Mouse (Mus musculus): ENCODE measurements around the gene Pcbp4. TPM values are rescaled to one million over a fixed set of nuclear protein-coding genes. Genes with fewer than 3 reads are reported as not detected.

The Pcbp4 gene
- polyA plus RNA-seq, 1 experiment from 2014 or later: 256 TPM

DNA sequence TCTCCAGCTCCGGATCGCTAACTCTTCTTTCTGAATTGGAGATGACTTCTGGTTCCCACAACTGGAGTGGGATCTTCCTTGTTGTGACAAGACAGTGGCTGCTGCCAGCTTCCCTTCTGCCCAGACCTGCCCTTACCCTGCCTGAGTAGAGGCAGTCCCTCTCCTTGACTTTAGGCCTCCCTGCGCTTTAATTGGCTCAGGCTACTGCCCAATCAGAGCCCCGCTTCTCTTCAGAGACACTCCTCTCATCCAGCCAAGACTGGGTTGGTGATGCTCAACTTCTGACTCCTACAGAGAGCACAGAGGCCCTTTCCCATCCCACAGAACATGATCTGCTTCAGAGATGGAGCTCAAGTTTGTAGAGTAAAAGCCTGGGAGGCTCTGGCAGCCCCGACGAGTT lies 51.2 kb downstream of the Pcbp4 start:
- no peak overlapping the region for H3K9ac ChIP-seq (ENCODE audit: low read length)
- ATAC-seq (ENCODE audit: low FRiP score) (no peak), DNase-seq (ENCODE audit: low spot score, missing footprints) (no peak)
- H3K27me3 ChIP-seq (ENCODE audit: control insufficient read depth, insufficient read depth, low read length): no peaks in the 10 kb centered on the region
- no peaks in the 10 kb centered on the region for H3K4me1 ChIP-seq (ENCODE audit: control insufficient read depth, insufficient read depth, low read length)
- H3K27ac ChIP-seq (ENCODE audit: low read depth, low read length): no peak overlapping the region
- no peaks in the 10 kb centered on the region for H3K9me3 ChIP-seq (ENCODE audit: control insufficient read depth, low read length)
- WGBS: 76% methylated on average over 6 of the region's 6 CpGs
- no peaks in the 10 kb centered on the region for H3K36me3 ChIP-seq (ENCODE audit: control insufficient read depth, insufficient read depth, low read length)
- H3K4me2 ChIP-seq: no peak overlapping the region
- no peak overlapping the region for H3K4me3 ChIP-seq (ENCODE audit: low read depth, low read length)

GRCm38 (mm10) chr9:106509356-106509755 lies 56.3 kb downstream of the Pcbp4 start:
- Histone ChIP-seq H3K4me2 (no peak overlapping the region), H3K27me3 (ENCODE audit: control insufficient read depth, insufficient read depth, low read length) (no peaks in the 10 kb centered on the region), H3K9ac (ENCODE audit: low read length) (no peak overlapping the region), H3K36me3 (ENCODE audit: control insufficient read depth, insufficient read depth, low read length) (no peaks in the 10 kb centered on the region), H3K9me3 (ENCODE audit: control insufficient read depth, low read length) (no peaks in the 10 kb centered on the region), H3K4me1 (ENCODE audit: control insufficient read depth, insufficient read depth, low read length) (no peaks in the 10 kb centered on the region), H3K27ac (ENCODE audit: low read depth, low read length) (no peak overlapping the region), H3K4me3 (ENCODE audit: low read depth, low read length) (no peak overlapping the region)
- DNase-seq (ENCODE audit: low spot score, missing footprints) (no peak), ATAC-seq (ENCODE audit: low FRiP score) (no peak)
- 92% methylated on average over 10 of the region's 10 CpGs for WGBS

- 77% methylated on average over 13 of the region's 13 CpGs for WGBS
- Histone ChIP-seq H3K4me2 (no peak overlapping the region), H3K4me1 (ENCODE audit: control insufficient read depth, insufficient read depth, low read length) (no peaks in the 10 kb centered on the region), H3K9ac (ENCODE audit: low read length) (no peak overlapping the region), H3K27me3 (ENCODE audit: control insufficient read depth, insufficient read depth, low read length) (no peaks in the 10 kb centered on the region), H3K36me3 (ENCODE audit: control insufficient read depth, insufficient read depth, low read length) (no peaks in the 10 kb centered on the region), H3K9me3 (ENCODE audit: control insufficient read depth, low read length) (no peaks in the 10 kb centered on the region), H3K4me3 (ENCODE audit: low read depth, low read length) (no peak overlapping the region), H3K27ac (ENCODE audit: low read depth, low read length) (no peak overlapping the region)
- DNase-seq (ENCODE audit: low spot score, missing footprints) (no peak), ATAC-seq (ENCODE audit: low FRiP score) (no peak)
Measured at GRCm38 (mm10) chr9:106512729-106513450, 59.8 kb downstream of the Pcbp4 start.

DNA sequence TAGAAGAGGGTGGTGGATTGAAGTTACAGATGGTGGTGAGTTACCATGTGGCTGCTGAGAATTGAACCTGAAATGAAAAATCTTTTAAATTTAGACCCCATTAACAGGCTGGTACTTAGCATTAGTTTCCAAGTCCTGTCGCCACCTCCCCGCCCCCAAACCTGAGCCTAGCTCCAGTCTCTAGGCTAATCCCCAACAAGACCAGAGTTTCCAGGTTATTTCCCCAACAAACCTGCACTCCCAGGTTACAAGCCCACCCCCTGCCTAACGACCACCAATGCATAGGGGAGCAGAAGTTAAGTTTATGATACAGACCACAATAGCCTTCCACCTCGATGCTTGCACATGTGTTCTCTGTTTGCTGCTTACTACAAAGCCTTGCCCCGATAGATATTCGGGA lies 60.5 kb downstream of the Pcbp4 start:
- DNase-seq (ENCODE audit: low spot score, missing footprints): no peak
- no peak overlapping the region for H3K4me2 ChIP-seq
- H3K4me3 ChIP-seq (ENCODE audit: low read depth, low read length): no peak overlapping the region
- ATAC-seq (ENCODE audit: low FRiP score): no peak
- no peaks in the 10 kb centered on the region for H3K9me3 ChIP-seq (ENCODE audit: control insufficient read depth, low read length)
- 78% methylated on average over 6 of the region's 6 CpGs for WGBS
- no peaks in the 10 kb centered on the region for H3K4me1 ChIP-seq (ENCODE audit: control insufficient read depth, insufficient read depth, low read length)
- H3K36me3 ChIP-seq (ENCODE audit: control insufficient read depth, insufficient read depth, low read length): no peaks in the 10 kb centered on the region
- H3K9ac ChIP-seq (ENCODE audit: low read length): no peak overlapping the region
- no peaks in the 10 kb centered on the region for H3K27me3 ChIP-seq (ENCODE audit: control insufficient read depth, insufficient read depth, low read length)
- no peak overlapping the region for H3K27ac ChIP-seq (ENCODE audit: low read depth, low read length)

Other genes with a start within 250 kb of the Pcbp4 start
- 0.15 TPM in 1 of 2 replicates, not detected in the other for gene Tlr9, start 230.7 kb upstream of the Pcbp4 start, polyA plus RNA-seq (2014; fragmentation: Nextera tagmentation; extraction: Ambion mirVana)
- 91.0 and 91.4 TPM in 2 replicates for gene Alas1, start 204.6 kb upstream of the Pcbp4 start, polyA plus RNA-seq (2014; fragmentation: Nextera tagmentation; extraction: Ambion mirVana)
- gene Poc1a, start 172.2 kb upstream of the Pcbp4 start, polyA plus RNA-seq (2014; fragmentation: Nextera tagmentation; extraction: Ambion mirVana): 29.4 and 30.9 TPM in 2 replicates
- gene Dusp7, start 84.7 kb upstream of the Pcbp4 start, polyA plus RNA-seq (2014; fragmentation: Nextera tagmentation; extraction: Ambion mirVana): 16.1 and 17.0 TPM in 2 replicates
- gene Rpl29, start 23.8 kb upstream of the Pcbp4 start, polyA plus RNA-seq (2014; fragmentation: Nextera tagmentation; extraction: Ambion mirVana): 867 and 874 TPM in 2 replicates
- gene Acy1, start 15.0 kb upstream of the Pcbp4 start, polyA plus RNA-seq (2014; fragmentation: Nextera tagmentation; extraction: Ambion mirVana): 29.9 and 30.4 TPM in 2 replicates
- 3.9 and 4.5 TPM in 2 replicates for gene Abhd14b, start 5.8 kb upstream of the Pcbp4 start, polyA plus RNA-seq (2014; fragmentation: Nextera tagmentation; extraction: Ambion mirVana)
- 30.8 and 34.5 TPM in 2 replicates for gene Abhd14a, start 5.6 kb upstream of the Pcbp4 start, polyA plus RNA-seq (2014; fragmentation: Nextera tagmentation; extraction: Ambion mirVana)
- 0.12 and 0.23 TPM in 2 replicates for gene Gpr62, start 12.6 kb downstream of the Pcbp4 start, polyA plus RNA-seq (2014; fragmentation: Nextera tagmentation; extraction: Ambion mirVana)
- gene Rrp9, start 22.7 kb downstream of the Pcbp4 start, polyA plus RNA-seq (2014; fragmentation: Nextera tagmentation; extraction: Ambion mirVana): 38.2 and 44.4 TPM in 2 replicates
- 1.1 and 1.2 TPM in 2 replicates for gene Parp3, start 23.7 kb downstream of the Pcbp4 start, polyA plus RNA-seq (2014; fragmentation: Nextera tagmentation; extraction: Ambion mirVana)
- gene Iqcf1, start 46.7 kb downstream of the Pcbp4 start, polyA plus RNA-seq (2014; fragmentation: Nextera tagmentation; extraction: Ambion mirVana): not detected in 2 replicates
- gene Iqcf5, start 61.3 kb downstream of the Pcbp4 start, polyA plus RNA-seq (2014; fragmentation: Nextera tagmentation; extraction: Ambion mirVana): not detected in 2 replicates
- not detected in 2 replicates for gene Iqcf3, start 108.3 kb downstream of the Pcbp4 start, polyA plus RNA-seq (2014; fragmentation: Nextera tagmentation; extraction: Ambion mirVana)
- not detected in 2 replicates for gene Iqcf4, start 117.7 kb downstream of the Pcbp4 start, polyA plus RNA-seq (2014; fragmentation: Nextera tagmentation; extraction: Ambion mirVana)
- gene Iqcf6, start 173.3 kb downstream of the Pcbp4 start, polyA plus RNA-seq (2014; fragmentation: Nextera tagmentation; extraction: Ambion mirVana): not detected in 2 replicates
- 15.5 and 16.4 TPM in 2 replicates for gene Grm2, start 202.8 kb downstream of the Pcbp4 start, polyA plus RNA-seq (2014; fragmentation: Nextera tagmentation; extraction: Ambion mirVana)
- gene Tex264, start 232.6 kb downstream of the Pcbp4 start, polyA plus RNA-seq (2014; fragmentation: Nextera tagmentation; extraction: Ambion mirVana): 24.6 and 27.1 TPM in 2 replicates

All from midbrain, embryonic 11.5 days (tissue).